Mouse (Mus musculus): Measurements from ENCODE around the gene Aff1. TPM values are rescaled to one million over a fixed set of nuclear protein-coding genes. Genes with fewer than 3 reads are reported as not detected.

Aff1 gene
- total and polyA plus RNA-seq, 3 experiments = 10.5 to 46.9 (median 37.4) TPM

GRCm38 (mm10) chr5:103760425-103761131 lies 68.4 kb downstream of the Aff1 start:
- DNase-seq = peak; percentile 70 to 71
- Histone ChIP-seq H3K4me1 (ENCODE audit: control insufficient read depth, insufficient read depth, low read length) (peaks cover 28% of the 10 kb centered on the region), H3K4me3 (peak overlapping the region; percentile 49), H3K27me3 (ENCODE audit: control insufficient read depth, insufficient read depth, low read length) (no peaks in the 10 kb centered on the region), H3K9ac (ENCODE audit: low read depth, low read length) (peak overlapping the region; percentile 27), H3K79me2 (replicated peaks; ENCODE audit: control insufficient read depth, insufficient read depth, low read length) (peaks cover 9% of the 10 kb centered on the region; the same call in 1 of the 2 replicates), H3K36me3 (ENCODE audit: control insufficient read depth, insufficient read depth, low read length) (peaks cover 14% of the 10 kb centered on the region), H3K27ac (peak overlapping the region; percentile 83)
- 1% methylated on average over 20 of the region's 20 CpGs for WGBS
- intact Hi-C loops (cut with DNase I) = no loop called here
- no peak for TF ChIP-seq POLR2A (IDR thresholded peaks at IDR 0.05; ENCODE audit: insufficient read depth, low read depth, low read length)
- no peak for TF ChIP-seq CTCF (IDR thresholded peaks at IDR 0.05)
- TF ChIP-seq EP300 (IDR thresholded peaks at IDR 0.05; ENCODE audit: insufficient read depth, low read depth, low read length) = peak; percentile 74; the same call in 1 of the 2 replicates

- Histone ChIP-seq H3K27ac (no peak overlapping the region; the same call in 1 of the 2 replicates), H3K4me1 (ENCODE audit: control insufficient read depth, insufficient read depth, low read length) (peaks cover 23% of the 10 kb centered on the region), H3K79me2 (replicated peaks; ENCODE audit: control insufficient read depth, insufficient read depth, low read length) (peaks cover 14% of the 10 kb centered on the region), H3K27me3 (ENCODE audit: control insufficient read depth, insufficient read depth, low read length) (no peaks in the 10 kb centered on the region), H3K9ac (ENCODE audit: low read depth, low read length) (no peak overlapping the region), H3K4me3 (no peak overlapping the region), H3K36me3 (ENCODE audit: control insufficient read depth, insufficient read depth, low read length) (peaks cover 13% of the 10 kb centered on the region)
- intact Hi-C loops (cut with DNase I) = no loop called here
- 68% methylated on average over 7 of the region's 7 CpGs for whole genome bisulfite sequencing
- no peak for TF ChIP-seq CTCF (IDR thresholded peaks at IDR 0.05)
- TF ChIP-seq EP300 (IDR thresholded peaks at IDR 0.05; ENCODE audit: insufficient read depth, low read depth, low read length) = no peak
- no peak for TF ChIP-seq POLR2A (IDR thresholded peaks at IDR 0.05; ENCODE audit: insufficient read depth, low read depth, low read length)
- DNase-seq = no peak
These were observed 69.6 kb downstream of the Aff1 start for GRCm38 (mm10) chr5:103761754-103762153.

DNA sequence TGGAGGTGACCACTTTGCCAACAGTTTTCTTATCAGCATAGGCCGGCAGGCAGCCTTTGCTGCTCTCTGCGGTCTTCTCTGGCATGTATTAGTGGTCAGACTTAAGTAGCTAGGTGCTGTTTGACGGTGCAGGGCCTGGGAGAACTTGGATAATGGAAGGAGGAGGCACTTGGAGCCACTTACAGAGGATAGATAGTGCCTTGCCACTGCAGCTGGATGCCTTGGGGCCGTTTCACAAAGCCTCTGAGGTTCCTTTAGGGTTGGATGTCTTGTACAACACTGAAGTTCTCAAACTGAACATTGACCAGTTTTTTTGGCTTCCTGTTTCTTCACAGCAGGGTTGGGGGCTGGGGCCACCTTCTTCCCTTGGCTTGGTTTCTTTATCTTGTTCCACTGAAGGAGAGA lies 70.7 kb downstream of the Aff1 start:
- no peak for DNase-seq
- Histone ChIP-seq H3K27ac (peak overlapping the region; percentile 31; the same call in 1 of the 2 replicates), H3K9ac (ENCODE audit: low read depth, low read length) (no peak overlapping the region), H3K4me3 (no peak overlapping the region), H3K4me1 (ENCODE audit: control insufficient read depth, insufficient read depth, low read length) (peaks cover 22% of the 10 kb centered on the region), H3K79me2 (replicated peaks; ENCODE audit: control insufficient read depth, insufficient read depth, low read length) (peaks cover 18% of the 10 kb centered on the region), H3K27me3 (ENCODE audit: control insufficient read depth, insufficient read depth, low read length) (no peaks in the 10 kb centered on the region), H3K36me3 (ENCODE audit: control insufficient read depth, insufficient read depth, low read length) (peaks cover 13% of the 10 kb centered on the region)
- intact Hi-C loops (cut with DNase I) = no loop called here
- TF ChIP-seq CTCF (IDR thresholded peaks at IDR 0.05) (no peak), EP300 (IDR thresholded peaks at IDR 0.05; ENCODE audit: insufficient read depth, low read depth, low read length) (no peak), POLR2A (IDR thresholded peaks at IDR 0.05; ENCODE audit: insufficient read depth, low read depth, low read length) (no peak)
- 25% methylated on average over 4 of the region's 4 CpGs for WGBS

DNA sequence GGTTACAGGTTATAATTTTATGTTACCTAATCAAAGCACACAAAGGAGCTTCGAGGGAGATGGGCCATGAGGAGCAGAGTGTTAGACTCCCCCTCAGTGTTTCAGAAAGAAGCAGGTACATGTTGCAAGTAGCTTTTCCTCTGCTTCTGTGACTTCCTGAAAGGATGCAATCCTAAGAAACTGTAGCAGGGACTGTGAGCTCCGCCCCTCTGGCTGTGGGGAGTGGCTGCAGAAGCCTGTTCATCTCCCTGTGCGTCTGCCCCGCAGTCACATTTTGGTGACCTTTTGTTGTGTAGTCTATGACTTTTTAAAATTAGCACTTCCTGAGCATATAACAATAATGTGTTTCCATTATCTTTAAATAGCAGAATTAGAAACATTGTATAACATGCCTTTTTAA lies 73.2 kb downstream of the Aff1 start:
- DNase-seq = no peak
- peaks cover 10% of the 10 kb centered on the region for H3K36me3 ChIP-seq (ENCODE audit: control insufficient read depth, insufficient read depth, low read length)
- no peak overlapping the region for H3K27ac ChIP-seq
- 71% methylated on average over 4 of the region's 4 CpGs for WGBS
- intact Hi-C loops (cut with DNase I) = no loop called here
- H3K4me1 ChIP-seq (ENCODE audit: control insufficient read depth, insufficient read depth, low read length) = peaks cover 20% of the 10 kb centered on the region
- H3K79me2 ChIP-seq (replicated peaks; ENCODE audit: control insufficient read depth, insufficient read depth, low read length) = peaks cover 19% of the 10 kb centered on the region
- H3K9ac ChIP-seq (ENCODE audit: low read depth, low read length) = no peak overlapping the region
- no peak overlapping the region for H3K4me3 ChIP-seq
- TF ChIP-seq EP300 (IDR thresholded peaks at IDR 0.05; ENCODE audit: insufficient read depth, low read depth, low read length) (no peak), POLR2A (IDR thresholded peaks at IDR 0.05; ENCODE audit: insufficient read depth, low read depth, low read length) (no peak), CTCF (IDR thresholded peaks at IDR 0.05) (no peak)
- H3K27me3 ChIP-seq (ENCODE audit: control insufficient read depth, insufficient read depth, low read length) = no peaks in the 10 kb centered on the region

DNA sequence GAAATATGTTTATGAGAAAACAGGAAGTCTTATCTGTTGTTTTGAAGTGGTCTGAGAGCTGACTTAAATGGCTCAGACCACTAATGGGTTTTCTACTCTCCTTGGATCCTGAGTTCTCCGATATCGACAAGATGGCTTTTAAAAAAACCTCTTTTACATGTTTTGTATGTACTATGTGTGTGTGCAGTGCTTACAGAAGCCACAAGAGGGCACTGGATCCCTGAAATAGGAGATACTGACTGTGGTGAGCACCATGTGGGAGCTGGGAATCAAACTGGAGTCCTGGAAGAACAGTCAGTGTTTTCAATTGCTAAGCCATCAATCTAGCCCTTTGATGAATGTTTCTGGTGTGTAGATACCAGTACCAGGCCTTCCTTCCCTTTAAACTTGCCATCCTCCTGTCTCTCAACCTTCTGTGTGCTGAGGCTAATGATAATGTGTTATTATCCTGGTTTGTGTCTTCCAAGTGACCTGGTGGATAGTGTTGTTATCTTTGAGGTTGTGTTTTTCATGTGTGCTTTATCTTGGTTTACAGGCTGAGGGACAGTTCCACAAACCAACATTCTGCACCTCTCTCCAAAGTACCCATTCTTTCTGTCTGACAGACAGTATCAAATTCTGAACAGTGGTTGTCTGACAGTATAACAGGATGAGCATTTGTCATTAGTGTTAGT lies 73.7 kb downstream of the Aff1 start:
- intact Hi-C loops (cut with DNase I) = no loop called here
- no peak overlapping the region for H3K9ac ChIP-seq (ENCODE audit: low read depth, low read length)
- no peaks in the 10 kb centered on the region for H3K27me3 ChIP-seq (ENCODE audit: control insufficient read depth, insufficient read depth, low read length)
- TF ChIP-seq POLR2A (IDR thresholded peaks at IDR 0.05; ENCODE audit: insufficient read depth, low read depth, low read length) (no peak), CTCF (IDR thresholded peaks at IDR 0.05) (peak; percentile 53), EP300 (IDR thresholded peaks at IDR 0.05; ENCODE audit: insufficient read depth, low read depth, low read length) (no peak)
- peaks cover 20% of the 10 kb centered on the region for H3K79me2 ChIP-seq (replicated peaks; ENCODE audit: control insufficient read depth, insufficient read depth, low read length)
- DNase-seq = no peak
- no peak overlapping the region for H3K27ac ChIP-seq
- H3K4me3 ChIP-seq = no peak overlapping the region
- peaks cover 11% of the 10 kb centered on the region for H3K36me3 ChIP-seq (ENCODE audit: control insufficient read depth, insufficient read depth, low read length)
- H3K4me1 ChIP-seq (ENCODE audit: control insufficient read depth, insufficient read depth, low read length) = peaks cover 21% of the 10 kb centered on the region
- WGBS = 95% methylated on average over 2 of the region's 2 CpGs

- H3K4me1 ChIP-seq (ENCODE audit: control insufficient read depth, insufficient read depth, low read length) = peaks cover 22% of the 10 kb centered on the region
- TF ChIP-seq POLR2A (IDR thresholded peaks at IDR 0.05; ENCODE audit: insufficient read depth, low read depth, low read length) = no peak
- 85% methylated on average over 4 of the region's 4 CpGs for WGBS
- intact Hi-C loops (cut with DNase I) = no loop called here
- H3K9ac ChIP-seq (ENCODE audit: low read depth, low read length) = no peak overlapping the region
- DNase-seq = no peak
- H3K79me2 ChIP-seq (replicated peaks; ENCODE audit: control insufficient read depth, insufficient read depth, low read length) = peaks cover 20% of the 10 kb centered on the region
- H3K27ac ChIP-seq = no peak overlapping the region
- no peak overlapping the region for H3K4me3 ChIP-seq
- H3K27me3 ChIP-seq (ENCODE audit: control insufficient read depth, insufficient read depth, low read length) = no peaks in the 10 kb centered on the region
- peaks cover 12% of the 10 kb centered on the region for H3K36me3 ChIP-seq (ENCODE audit: control insufficient read depth, insufficient read depth, low read length)
These were observed 74.2 kb downstream of the Aff1 start for GRCm38 (mm10) chr5:103766432-103766815.
